Comparison of ENCODE assay signal across 9 mouse cellular contexts in the genomic region with DNA sequence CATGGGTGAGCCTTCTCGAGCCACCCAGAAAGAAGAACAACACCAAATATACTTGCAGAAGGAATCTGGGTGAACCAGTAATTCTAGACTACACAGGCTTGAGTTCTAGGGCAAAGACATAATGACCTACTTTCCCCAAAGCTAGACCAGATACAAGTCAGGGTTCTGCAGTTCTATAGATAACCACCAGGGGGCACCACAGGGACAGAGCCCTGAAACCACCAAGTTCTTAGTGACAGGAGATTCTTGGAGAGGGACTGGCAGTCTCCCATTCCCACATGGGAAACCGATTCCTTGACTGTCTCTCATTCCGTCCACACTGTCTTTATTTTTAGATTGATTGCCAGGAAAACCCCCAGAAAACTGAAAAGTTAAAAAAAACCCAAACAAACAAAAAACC. TPM values are rescaled to one million over a fixed set of nuclear protein-coding genes. Genes with fewer than 3 reads are reported as not detected.
DNase-seq lines count a peak whose midpoint lies in the region; ATAC-seq lines count a peak whose summit lies in the region.
"Had no signal": no experiment of that assay in that cellular context is flagged by ENCODE, and none has a peak within 500 bp of the region (broad histone marks: within the 10 kb centered on the region; RNA-seq: fewer than 3 reads in every experiment).

No protein-coding gene starts in this region.

- no peak for ATAC-seq in activated CD4-positive, CD25-positive, alpha-beta regulatory T cell, adult 4 months

- peak; percentile 69 for DNase-seq in ES-CJ7 (ENCODE audit: low read depth, low spot score)
- DNase-seq in adrenal gland, adult 8-10 months: peak; percentile 77
- peak; percentile 73 for DNase-seq in embryo, embryonic 11 days
- DNase-seq in heart, adult 8-10 months (ENCODE audit: low spot score): peak; percentile 91
- DNase-seq in layer of hippocampus, adult 8-10 months (ENCODE audit: low spot score in 2 of 2): peak; percentile 80 to 93
- DNase-seq in lung, postnatal 25 days (ENCODE audit: low spot score): peak; percentile 83
- DNase-seq in skeletal muscle tissue, adult 2 months (ENCODE audit: low read depth, low spot score): peak; percentile 76

RNA-seq across cellular contexts. Expression of a gene that starts 40.2 kb away (rescaled TPM):
- total RNA-seq in adrenal gland, adult 8-10 months (2022): under 1 TPM in 2 of 4 experiments, not detected in 2; 0.18 to 0.19 TPM
- total RNA-seq in heart, adult 8-10 months (2022): not detected
- total RNA-seq in layer of hippocampus, adult 8-10 months (2022): not detected
- polyA plus RNA-seq in activated CD4-positive, CD25-positive, alpha-beta regulatory T cell, adult 4 months (2017; shearing (Covaris generic)): 1 to 10 TPM; 1.2 to 2.7 TPM
- polyA plus RNA-seq: macrophage had no signal
